Mouse (Mus musculus): ENCODE results near the gene Taok3.
"Not testable (repeated sequence)": the region's sequence is repeated elsewhere in the genome, so short reads cannot be mapped to it uniquely, and the experiment has no call there.

Gene Taok3

DNA sequence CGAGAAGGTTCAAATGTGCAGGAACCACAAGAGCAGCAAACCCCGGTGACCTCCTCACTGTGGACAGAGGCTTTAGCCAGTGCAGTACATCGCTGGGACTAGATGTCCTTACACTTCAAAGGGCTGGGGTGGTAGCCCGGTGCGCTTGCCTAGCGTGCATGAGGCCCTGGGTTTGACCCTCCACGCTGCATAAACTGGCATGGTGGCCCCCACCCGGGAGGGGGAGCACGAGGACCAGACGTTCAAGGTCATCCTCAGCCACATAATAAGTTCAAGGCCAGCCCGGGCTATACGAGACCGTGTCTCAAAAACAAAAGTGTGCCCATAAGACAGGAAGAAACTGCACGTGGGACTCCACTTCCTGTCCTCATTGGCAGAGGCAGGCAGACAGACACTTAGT lies 148.0 kb downstream of the Taok3 start:
- DNase-seq (ENCODE audit: low spot score) = no peak

DNA sequence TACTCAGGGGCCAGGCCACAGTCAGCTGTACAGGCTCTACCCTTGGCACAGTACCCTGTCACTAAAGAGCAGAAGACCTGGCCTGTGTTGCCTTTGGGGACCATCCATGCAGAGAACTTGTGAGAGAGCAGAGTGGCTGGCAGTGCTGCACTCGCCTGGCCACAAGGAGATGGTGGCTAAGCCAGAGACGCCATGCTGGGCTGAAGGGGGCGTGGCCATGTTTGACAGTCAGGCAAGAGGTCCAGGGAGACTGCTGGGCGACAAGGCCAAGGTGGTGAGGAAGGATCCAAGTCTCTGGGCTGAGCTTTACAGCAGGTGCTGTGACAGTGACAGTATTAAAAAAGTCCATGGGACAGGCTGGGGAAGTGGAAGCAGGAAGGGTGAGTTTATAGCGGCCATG lies 148.8 kb downstream of the Taok3 start:
- no peak for DNase-seq (ENCODE audit: low spot score)

DNA sequence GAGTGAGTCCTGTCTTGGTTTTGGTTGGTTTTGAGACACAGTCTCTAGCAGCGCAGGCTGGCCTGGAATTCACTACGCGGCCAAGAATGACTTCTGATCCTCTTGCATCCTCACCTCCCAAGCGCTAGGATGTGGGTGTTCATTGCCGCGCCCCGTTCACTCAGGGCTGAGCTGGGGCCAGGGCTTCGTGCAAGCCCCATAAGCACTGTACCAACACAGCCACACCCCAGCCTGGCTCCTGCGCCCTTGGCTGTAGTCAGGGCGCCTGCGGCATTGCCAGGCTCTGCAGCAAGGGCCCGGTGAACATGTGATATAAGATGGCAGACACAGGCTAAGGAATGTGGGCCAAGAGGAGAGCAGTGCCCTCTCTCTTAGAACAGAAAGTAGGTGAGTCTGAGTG lies 149.5 kb downstream of the Taok3 start:
- no peak for DNase-seq (ENCODE audit: low spot score)

DNA sequence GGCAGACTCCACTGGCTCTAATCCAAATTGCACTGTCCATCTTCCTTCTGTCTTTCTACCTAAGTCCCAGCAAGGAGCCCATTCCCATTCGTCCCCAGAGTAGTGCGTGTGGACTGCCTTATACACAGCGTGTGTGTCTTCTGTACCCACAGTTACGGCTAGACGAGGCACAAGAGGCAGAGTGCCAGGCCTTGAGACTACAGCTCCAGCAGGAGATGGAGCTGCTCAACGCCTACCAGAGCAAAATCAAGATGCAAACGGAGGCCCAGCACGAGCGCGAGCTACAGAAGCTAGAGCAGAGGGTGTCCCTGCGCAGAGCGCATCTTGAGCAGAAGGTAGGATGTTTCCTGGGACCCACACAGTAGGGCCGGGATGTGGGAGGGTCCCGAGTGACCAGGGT lies 152.0 kb downstream of the Taok3 start:
- DNase-seq (ENCODE audit: low spot score) = no peak

DNA sequence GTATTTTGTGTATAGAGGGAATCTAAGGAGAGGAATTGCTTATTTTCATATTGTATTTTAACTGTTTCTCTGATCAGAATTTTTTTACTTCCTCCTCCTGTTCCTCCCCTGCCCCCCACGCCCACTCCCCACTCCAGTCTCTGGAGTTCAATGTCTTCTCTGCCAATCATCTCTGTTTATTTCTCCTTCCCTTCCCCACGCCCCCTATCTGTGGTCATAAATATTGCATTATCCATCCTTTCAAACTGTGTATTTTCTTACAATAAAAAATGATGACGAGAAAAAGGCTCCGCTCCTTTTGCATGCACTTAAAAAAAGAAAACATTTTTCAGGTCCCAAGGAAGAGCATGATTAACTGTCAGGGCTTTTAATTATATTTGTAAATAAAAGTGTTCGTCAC lies 154.9 kb downstream of the Taok3 start:
- no peak for DNase-seq (ENCODE audit: low spot score)

DNA sequence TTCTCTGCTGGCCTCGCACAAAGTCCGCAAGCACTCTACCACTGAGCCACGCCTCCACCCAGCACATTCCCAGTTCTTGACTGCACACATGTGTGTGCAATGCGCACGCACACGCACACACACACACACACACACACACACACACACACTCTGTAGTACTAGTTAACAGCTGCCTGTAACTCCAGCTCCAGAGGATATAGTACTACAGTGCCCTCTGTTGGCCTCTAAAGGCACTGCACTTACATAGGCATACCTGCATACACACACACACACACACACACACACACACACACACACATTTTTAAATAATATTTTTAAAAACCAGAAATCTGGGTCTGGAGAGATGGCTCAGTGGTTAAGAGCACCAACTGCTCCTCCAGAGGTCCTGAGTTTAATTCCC lies 157.9 kb downstream of the Taok3 start:
- no peak for DNase-seq (ENCODE audit: low spot score)

DNA sequence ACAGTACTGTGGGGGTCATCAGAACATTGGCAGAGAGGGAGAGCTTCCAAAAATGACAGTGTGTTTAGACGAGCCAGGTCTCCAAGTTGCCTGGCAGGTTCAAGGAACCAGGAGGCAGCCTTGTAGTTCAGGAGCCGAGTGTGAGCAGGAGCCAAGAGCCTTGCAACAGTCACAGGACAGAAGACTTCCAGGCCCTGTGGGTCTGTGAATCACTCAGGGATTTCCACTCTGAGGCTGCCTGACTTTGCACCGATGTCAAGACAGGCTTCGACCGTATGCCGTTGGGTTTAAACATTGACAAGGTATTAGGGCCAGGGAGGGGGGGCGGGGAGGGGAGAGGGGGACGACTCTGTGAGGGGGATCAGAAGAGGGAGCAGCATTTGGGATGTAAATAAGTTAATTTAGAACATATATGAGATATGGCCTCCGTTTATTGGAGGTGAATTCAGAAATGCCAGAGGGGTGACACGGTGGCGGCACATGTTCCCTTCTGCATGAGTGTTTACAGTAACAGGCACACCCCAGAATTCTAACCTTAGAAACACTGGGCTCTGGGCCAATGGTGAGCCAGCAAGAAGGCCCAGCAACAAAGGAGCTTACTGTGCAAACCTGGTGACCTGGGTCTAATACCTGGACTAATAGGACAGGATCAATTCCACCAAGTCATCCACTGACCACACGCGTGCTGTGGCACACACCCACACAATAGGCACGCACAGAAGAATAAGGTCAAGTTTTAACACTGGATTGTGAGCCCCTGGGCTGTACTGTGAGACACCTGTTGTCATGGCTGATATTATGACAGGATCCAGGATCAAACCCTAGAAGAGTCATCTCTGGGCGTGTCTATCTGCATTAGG lies 159.1 kb downstream of the Taok3 start:
- no peak for DNase-seq (ENCODE audit: low spot score)

DNA sequence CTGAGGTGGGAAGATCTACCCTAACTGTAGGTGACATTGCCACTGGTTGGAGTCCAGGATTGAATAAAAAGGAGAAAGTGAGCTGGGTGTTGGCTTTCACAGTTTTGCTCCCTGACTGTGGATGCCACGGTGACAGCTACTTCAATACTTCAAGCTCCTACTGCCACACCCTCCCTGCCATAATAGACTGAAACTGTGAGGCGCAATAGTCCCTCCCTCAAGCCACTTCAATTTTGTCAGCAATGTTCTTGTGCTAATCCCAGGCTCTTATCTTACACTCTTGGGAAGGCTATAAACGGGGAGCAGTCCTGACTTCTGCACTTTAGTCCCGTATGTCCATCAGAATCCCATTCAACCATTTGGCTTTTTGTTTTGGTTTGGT lies 159.7 kb downstream of the Taok3 start:
- DNase-seq (ENCODE audit: low spot score) = no peak

DNA sequence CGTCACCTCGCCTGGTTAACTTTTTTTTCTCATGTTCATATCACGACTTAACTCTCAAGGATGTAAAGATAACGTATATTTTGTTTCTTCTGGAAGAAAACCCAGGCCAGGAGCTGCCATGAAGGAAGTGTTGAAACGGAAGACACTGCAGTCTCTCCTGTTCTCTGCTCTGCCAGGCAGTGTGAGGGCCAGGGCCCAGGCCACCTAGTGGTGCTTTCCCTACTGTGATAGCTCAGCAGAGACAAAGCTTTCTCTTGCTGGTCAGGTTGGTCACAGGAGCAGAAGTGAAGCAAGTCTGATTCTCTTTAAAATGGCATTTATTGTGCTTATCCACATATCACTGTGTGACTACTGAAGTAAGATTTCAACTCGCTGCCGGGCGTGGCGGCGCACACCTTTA lies 161.6 kb downstream of the Taok3 start:
- no peak for DNase-seq (ENCODE audit: low spot score)

DNA sequence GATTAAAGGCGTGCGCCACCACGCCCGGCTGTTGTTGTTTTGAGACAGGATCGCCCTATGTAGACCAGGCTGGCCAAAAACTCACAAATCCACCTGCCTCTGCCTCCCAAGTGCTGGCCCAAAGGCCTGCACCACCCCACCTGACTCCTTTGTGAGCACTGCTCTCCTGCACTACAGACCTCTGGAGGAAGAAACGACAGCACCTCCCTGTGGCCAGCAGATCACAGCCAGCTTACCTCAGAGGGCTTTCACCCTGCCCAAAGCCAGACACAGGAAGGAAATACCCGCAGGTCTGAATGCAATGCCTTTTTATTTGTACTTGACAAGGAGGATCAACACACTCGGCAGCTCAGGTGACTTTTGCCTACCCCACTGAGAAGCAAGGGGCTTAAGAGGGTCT lies 162.4 kb downstream of the Taok3 start:
- no peak for DNase-seq (ENCODE audit: low spot score)

DNA sequence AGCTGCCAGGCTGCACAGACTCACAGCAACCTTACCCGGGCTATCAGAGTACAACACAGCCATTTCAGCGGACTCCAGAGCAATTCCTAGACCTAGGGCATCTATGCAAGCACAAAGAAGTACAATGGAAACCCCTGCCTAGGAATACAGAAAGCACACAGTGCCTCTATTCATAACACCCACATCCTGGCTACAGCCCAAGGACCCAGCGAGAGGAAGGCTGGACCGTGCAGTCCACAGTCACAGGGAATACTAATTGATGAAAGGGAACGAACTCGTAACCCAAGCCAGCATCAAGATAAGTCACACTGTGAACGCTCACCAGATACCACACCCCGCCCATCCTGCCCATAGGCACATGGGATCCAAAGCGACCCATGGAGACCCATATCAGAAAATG lies 164.1 kb downstream of the Taok3 start:
- DNase-seq (ENCODE audit: low spot score) = no peak

DNA sequence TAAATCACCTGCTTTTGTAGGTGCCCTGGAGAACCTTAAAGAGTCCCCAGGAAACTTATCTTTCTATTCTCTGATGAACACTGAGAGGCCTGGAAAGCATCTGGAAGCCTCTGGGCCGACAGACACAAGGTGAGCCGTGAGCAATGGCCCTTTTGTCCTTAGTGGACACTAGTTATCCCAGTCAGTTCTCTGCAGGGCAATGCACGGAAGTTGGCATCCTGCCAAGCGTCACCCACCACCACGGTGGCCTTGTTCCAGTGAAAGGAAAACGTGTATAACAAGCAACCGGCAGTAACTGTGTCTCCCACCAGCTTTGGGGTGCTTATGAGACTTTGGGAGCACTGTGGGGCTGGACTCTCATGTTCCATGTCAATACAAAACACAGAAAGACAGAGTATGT lies 164.8 kb downstream of the Taok3 start:
- no peak for DNase-seq (ENCODE audit: low spot score)

DNA sequence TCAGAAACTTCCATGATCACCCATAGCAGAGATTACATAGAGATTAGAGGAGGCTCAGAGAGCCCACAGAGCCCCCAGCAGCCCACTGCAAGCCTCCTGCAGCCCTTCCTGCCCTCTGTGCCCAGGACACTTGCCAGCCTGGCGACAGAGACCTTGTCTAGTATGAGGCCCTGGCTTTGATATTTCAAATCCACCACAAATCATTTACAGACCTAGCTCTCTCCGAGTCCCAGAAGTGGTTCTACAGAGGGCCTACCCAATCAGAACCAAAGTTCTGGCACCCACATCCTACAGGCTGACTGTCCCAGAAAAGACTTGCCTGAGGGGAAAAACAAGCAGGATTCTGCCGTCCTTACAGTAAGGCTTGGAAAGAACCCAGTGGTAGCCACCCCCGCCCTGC lies 165.3 kb downstream of the Taok3 start:
- no peak for DNase-seq (ENCODE audit: low spot score)

DNA sequence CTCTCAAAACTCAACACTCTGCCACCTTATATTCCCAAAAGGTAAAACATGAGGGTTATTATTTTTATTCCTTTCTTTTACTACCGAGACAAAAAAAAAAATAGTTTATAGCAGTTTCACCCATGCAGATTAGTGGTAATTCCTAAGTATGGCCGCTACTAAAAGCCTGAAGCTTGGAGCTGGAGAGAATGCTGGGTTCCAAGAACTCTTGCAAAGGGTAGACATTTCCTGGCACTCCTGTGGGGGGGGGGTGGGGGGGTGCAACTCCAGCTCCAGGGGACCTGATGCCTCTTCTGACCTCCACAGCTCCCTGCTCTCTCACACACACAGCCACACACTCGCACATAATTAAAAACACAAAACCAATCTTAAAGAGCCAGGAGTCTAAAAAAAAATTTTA lies 166.4 kb downstream of the Taok3 start:
- DNase-seq (ENCODE audit: low spot score) = no peak

DNA sequence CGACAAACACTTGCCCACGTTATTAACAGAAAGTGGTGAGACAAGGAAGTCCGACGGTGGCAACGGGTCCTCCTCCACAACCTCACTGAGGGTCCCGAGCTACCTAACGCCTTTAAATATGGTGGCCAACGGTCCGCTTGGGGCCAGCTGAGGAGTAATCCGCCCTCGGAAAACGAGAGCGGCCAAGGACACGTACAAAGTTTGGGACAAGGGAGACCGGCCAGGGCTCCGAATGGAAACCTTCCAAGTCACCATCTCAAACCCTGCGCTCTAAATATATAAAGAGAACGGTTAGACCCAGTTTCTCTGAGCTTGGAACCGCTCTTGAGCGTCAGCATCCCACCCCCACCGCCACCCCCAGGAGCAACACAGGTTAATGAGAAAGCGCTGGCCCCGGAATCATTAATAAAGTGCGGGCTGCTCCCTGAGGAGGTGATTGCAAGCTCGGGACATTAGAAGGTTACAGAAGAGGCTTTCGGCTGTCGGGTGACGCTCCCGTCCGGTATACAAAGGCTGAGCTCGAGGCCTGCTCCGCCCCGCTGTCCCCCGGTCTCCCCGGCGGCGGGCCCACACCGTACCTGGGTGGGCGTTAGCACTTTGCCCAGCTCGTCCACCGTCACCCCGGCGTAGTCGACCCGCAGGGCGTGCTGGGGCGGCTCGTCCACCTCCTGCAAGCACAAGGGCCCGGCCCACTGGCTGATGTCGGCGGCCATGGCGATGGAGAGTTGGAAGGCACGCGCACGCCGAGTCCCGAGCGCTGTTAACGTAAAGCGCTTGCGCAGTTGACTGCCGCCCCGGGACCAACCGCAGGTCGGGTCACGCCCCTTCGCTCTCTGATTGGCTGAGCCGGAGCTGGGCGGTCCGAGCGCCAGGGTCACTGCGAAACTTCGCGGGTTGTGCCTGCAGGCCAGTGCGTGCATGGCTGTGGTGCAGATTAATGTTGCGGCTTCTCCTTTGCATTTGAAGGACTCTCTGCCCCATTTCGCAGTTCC lies 167.2 kb downstream of the Taok3 start, which contains the start of gene Pebp1:
Gene Pebp1 (minus strand): TSS at position 795 of the 992 bp plus-strand sequence.
- DNase-seq (ENCODE audit: low spot score) = peak; percentile 87

DNA sequence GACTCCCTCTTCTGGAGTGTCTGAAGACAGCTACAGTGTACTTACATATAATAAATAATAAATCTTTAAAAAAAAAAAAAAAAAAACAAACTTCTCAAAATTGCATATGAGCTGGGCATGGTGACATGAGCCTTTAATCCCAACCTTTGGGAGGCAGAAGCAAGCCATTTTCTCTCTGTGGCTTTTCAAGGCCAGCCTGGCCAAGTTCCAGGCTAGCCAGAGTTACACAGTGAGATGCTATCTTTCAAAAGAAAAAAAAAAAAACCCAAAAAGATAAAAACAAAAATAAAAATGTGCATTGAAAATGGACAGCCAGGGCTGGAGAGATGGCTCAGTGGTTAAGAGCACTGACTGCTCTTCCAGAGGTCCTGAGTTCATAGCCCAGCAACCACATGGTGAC lies 169.7 kb downstream of the Taok3 start:
- DNase-seq (ENCODE audit: low spot score) = no peak

DNA sequence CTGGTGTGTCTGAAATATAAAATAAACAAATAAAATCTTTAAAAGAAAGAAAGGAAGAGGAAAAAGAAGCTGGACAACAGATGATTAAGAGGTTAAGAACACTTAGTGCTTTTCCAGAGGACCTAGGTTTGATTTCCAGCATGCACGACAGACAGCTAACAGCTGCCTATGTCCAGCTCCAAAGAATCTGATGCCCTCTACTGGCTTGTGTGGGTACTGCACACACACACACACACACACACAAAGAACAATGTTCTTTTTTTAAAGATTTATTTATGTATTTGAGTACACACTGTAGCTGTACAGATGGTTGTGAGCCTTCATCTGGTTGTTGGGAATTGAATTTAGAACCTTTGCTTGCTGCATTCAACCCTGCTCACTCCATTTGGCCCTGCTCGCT lies 170.2 kb downstream of the Taok3 start:
- no peak for DNase-seq (ENCODE audit: low spot score)

DNA sequence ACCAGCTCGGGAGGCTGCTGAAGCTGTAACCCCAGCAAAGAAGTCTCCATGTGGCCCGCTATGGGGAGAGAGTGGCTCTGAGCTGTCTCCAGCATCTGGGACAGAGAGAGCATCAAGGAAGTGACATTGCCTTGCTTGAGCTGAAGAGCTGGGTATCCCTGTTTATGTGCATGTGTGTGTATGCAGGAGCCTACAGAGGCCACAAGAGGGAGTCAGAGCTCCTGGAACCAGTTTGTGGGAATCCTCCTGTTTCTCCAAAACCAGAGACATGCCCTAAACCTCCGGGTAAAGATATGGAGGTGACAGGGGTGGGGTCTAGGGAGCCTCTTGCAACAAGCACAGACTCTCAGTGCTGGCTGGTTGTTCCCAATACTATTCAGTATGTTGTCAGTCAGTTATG lies 171.4 kb downstream of the Taok3 start:
- DNase-seq (ENCODE audit: low spot score) = no peak

DNA sequence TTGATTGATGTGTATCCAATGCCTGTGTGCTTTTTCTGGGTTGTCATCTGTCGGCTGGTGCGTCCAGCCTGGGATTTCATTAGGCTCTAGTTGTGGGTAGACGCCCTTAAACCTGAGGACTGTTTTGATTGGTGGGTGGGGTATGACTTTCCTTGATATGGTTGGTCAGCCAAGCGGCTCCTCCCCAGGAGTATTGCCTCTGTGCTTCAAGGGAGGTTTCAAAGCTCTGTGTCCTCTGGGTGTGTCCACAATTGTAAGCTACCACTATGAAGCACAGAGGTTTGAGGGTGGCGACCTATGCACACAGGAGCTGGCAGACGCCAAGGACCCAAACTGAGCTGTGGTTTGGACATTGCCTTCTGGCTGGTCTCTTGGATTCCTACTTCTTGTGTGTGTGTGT lies 172.6 kb downstream of the Taok3 start:
- no peak for DNase-seq (ENCODE audit: low spot score)

DNA sequence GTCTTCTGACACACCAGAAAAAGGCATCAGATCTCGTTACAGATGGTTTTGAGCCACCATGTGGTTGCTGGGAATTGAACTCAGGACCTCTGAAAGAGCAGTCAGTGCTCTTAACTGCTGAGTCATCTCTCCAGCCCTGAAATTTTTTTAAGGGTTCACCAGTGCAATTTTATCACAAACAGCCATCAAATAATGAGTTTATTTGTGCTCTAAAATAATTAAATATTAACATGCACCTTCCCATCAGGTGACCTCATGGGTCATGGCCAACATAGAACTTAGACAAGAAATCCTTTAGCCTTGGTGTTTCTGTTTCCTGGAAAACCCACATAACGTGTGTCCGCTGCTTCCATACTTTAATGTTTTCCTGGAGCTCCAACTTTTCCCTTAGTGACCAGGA lies 173.8 kb downstream of the Taok3 start:
- DNase-seq (ENCODE audit: low spot score) = not testable (repeated sequence)

DNA sequence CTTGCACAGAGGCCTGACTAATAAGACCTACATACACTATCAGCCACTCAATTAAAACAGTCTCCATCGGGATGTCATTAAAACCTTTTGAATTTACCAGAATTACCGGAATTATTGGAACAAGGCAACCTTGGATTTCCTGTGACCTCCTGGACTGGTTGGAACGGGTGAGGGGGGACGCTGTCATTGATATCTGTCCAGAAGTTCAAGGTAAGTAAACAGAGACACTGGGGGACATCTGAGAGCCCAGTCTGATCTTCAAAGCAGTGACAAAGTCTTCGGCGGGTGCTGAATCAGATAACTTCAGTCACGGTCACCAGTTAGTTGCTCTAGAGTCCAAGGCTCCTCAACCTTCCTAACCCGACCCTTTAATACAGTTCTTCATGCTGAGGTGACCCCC lies 175.1 kb downstream of the Taok3 start:
- no peak for DNase-seq (ENCODE audit: low spot score)

DNA sequence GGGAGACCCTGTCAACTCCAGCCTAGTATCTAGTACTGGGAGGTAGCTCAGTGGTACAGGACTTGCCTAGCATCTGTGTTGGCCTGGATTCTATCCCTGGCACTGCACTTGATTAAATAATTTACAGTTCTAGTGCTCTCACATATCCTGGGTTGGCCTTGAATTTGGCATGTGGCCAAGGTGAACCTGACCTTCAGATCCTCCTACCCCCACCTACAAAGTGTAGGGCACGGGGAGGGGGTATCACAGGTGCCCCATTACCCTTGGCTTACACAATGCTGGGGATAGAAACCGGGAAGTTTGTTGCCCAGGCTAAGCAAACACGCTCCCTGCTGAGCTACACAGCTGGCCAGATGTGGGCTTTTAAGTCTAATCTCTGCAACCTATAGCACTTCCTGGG lies 183.0 kb downstream of the Taok3 start:
- DNase-seq (ENCODE audit: low spot score) = no peak
